Mouse (Mus musculus): ENCODE measurements around the gene Alg11. TPM values are rescaled to one million over a fixed set of nuclear protein-coding genes. Genes with fewer than 3 reads are reported as not detected.
A peak's percentile ranks its signal among the peaks of the same experiment; 100 is the strongest.

Gene Alg11
- 15.1 and 15.5 TPM in 2 replicates for polyA plus RNA-seq (2012; rRNA removed)

DNA sequence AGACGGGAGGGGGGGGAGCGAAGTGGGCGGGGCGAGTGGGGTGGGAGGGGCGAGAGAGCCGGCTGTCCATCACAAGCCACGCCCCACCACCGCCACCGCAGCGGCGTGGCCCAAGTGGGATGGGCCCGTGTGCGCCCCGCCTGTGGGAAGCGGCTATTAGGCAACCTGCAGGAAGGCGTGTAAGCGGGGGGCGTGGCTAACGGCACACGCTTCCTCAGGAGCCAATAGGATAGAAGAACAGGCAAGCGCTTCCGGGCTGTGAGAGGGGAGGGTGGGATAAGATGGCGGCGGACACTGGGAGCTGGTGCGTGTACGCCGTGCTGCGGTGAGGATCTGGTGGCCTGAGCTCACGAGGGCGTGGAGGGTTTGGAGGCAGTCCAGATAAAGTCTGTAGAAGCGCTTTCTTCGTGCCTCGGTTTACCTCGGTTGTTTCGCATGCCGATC is at the start of gene Alg11:
Gene Alg11 (plus strand): TSS at position 276 of the 444 bp plus-strand sequence.
- H3K27ac ChIP-seq (ENCODE audit: insufficient read depth, low read length): peak within 1 kb of the TSS; percentile 26
- no peaks in the 10 kb centered on the region for H3K4me1 ChIP-seq (ENCODE audit: control insufficient read depth, insufficient read depth, low read length)
- H3K4me3 ChIP-seq (replicated peaks; ENCODE audit: insufficient read depth, low read depth, low read length): peak within 1 kb of the TSS; percentile 92
- TF ChIP-seq CTCF (IDR thresholded peaks at IDR 0.05; ENCODE audit: borderline replicate concordance, insufficient read depth, low read depth, low read length) (no peak), POLR2A (IDR thresholded peaks at IDR 0.05; ENCODE audit: borderline replicate concordance, insufficient read depth, low read length) (peak; percentile 98)
- H3K27me3 ChIP-seq (ENCODE audit: control insufficient read depth, insufficient read depth, low read length): no peaks in the 10 kb centered on the region
- DNase-seq: peak; percentile 94 to 98
- under 1% methylated on average over 35 of the region's 36 CpGs for WGBS

DNA sequence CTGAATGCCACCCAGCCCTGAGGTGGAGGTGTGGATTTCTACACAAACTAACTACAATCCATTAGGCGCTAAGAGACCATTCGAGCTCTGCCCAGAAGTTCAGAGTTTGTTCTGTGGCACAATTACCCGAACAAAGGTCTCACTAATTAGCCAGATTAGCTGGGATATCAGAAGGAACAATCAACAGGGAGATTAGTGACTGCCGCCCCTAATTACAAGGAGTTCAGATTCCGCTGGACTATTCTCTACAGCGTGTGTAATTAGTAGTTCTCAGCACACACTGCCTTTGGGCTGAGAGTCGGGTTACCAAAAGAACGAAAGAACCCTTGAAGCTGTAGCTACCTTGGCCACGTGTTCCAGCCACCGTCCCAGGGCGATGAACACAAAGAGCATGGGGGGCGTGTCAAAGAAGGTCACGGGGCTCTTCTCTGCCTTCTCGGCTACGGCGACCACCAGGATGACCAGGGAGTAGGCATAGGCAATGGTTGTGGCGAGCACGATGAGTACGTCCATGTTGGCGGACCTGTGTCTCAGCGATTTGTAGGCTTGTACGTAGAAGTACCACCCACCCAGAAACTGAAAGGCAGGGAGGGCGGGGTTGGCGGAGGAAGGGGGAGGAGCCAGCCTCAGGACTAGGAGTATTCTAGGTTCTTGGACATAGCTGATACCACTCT is 47.4 kb upstream of the Alg11 start:
- no peak overlapping the region for H3K27ac ChIP-seq (ENCODE audit: insufficient read depth, low read length)
- WGBS: 83% methylated on average over 24 of the region's 24 CpGs
- H3K4me1 ChIP-seq (ENCODE audit: control insufficient read depth, insufficient read depth, low read length): no peaks in the 10 kb centered on the region
- H3K4me3 ChIP-seq (replicated peaks; ENCODE audit: insufficient read depth, low read depth, low read length): no peak overlapping the region
- no peak for DNase-seq
- H3K27me3 ChIP-seq (ENCODE audit: control insufficient read depth, insufficient read depth, low read length): no peaks in the 10 kb centered on the region
- TF ChIP-seq CTCF (IDR thresholded peaks at IDR 0.05; ENCODE audit: borderline replicate concordance, insufficient read depth, low read depth, low read length) (no peak), POLR2A (IDR thresholded peaks at IDR 0.05; ENCODE audit: borderline replicate concordance, insufficient read depth, low read length) (no peak)

DNA sequence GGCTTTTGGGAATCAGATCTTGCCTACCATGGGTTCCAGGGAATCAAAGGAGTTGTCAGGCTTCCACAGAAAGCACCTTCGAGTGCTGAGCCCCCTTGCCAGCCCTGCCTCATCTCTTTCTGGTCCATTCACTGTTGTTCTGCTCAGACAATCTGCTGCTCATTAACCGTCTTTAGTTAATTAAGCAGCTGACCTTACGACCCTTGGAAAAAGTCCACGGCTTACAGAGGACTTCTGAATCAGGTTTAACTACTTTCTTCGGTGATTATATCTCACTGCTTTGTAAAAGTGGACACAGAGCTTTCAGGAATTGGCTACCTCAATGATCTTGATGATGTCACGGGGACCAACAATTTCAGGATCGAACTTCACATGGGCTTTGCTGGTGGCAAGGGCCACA is 42.8 kb upstream of the Alg11 start:
- no peak for DNase-seq
- H3K27me3 ChIP-seq (ENCODE audit: control insufficient read depth, insufficient read depth, low read length): no peaks in the 10 kb centered on the region
- TF ChIP-seq POLR2A (IDR thresholded peaks at IDR 0.05; ENCODE audit: borderline replicate concordance, insufficient read depth, low read length) (no peak), CTCF (IDR thresholded peaks at IDR 0.05; ENCODE audit: borderline replicate concordance, insufficient read depth, low read depth, low read length) (no peak)
- H3K4me3 ChIP-seq (replicated peaks; ENCODE audit: insufficient read depth, low read depth, low read length): no peak overlapping the region
- WGBS: 60% methylated on average over 7 of the region's 7 CpGs
- H3K4me1 ChIP-seq (ENCODE audit: control insufficient read depth, insufficient read depth, low read length): no peaks in the 10 kb centered on the region
- H3K27ac ChIP-seq (ENCODE audit: insufficient read depth, low read length): no peak overlapping the region

DNA sequence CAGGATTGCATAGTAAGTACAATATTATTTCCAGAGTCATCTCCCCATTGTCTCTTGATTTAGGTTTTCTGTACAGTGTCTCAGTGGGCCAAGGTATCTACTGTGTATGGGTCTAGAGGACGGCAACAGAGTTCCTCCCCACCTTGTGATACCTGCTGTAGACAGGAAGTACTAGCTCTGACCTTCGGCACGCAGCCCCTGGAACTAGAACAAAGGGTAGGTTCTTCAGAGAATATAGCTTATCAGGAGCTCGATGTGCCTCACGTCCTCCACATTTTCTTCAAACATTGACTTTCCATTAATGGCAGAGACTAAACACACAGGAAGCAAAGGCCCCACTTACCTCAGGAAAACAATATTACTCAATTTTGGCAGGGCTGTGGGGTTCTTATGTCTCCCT is 41.0 kb upstream of the Alg11 start:
- DNase-seq: no peak
- no peak overlapping the region for H3K4me3 ChIP-seq (replicated peaks; ENCODE audit: insufficient read depth, low read depth, low read length)
- TF ChIP-seq CTCF (IDR thresholded peaks at IDR 0.05; ENCODE audit: borderline replicate concordance, insufficient read depth, low read depth, low read length) (no peak), POLR2A (IDR thresholded peaks at IDR 0.05; ENCODE audit: borderline replicate concordance, insufficient read depth, low read length) (no peak)
- H3K27ac ChIP-seq (ENCODE audit: insufficient read depth, low read length): no peak overlapping the region
- H3K27me3 ChIP-seq (ENCODE audit: control insufficient read depth, insufficient read depth, low read length): no peaks in the 10 kb centered on the region
- no peaks in the 10 kb centered on the region for H3K4me1 ChIP-seq (ENCODE audit: control insufficient read depth, insufficient read depth, low read length)
- 91% methylated on average over 5 of the region's 5 CpGs for WGBS

GRCm38 (mm10) chr8:22022244-22022643 is 38.3 kb upstream of the Alg11 start:
- TF ChIP-seq CTCF (IDR thresholded peaks at IDR 0.05; ENCODE audit: borderline replicate concordance, insufficient read depth, low read depth, low read length) (no peak), POLR2A (IDR thresholded peaks at IDR 0.05; ENCODE audit: borderline replicate concordance, insufficient read depth, low read length) (no peak)
- H3K27ac ChIP-seq (ENCODE audit: insufficient read depth, low read length): no peak overlapping the region
- H3K4me3 ChIP-seq (replicated peaks; ENCODE audit: insufficient read depth, low read depth, low read length): no peak overlapping the region
- H3K4me1 ChIP-seq (ENCODE audit: control insufficient read depth, insufficient read depth, low read length): no peaks in the 10 kb centered on the region
- 54% methylated on average over 7 of the region's 7 CpGs for WGBS
- H3K27me3 ChIP-seq (ENCODE audit: control insufficient read depth, insufficient read depth, low read length): no peaks in the 10 kb centered on the region
- no peak for DNase-seq

DNA sequence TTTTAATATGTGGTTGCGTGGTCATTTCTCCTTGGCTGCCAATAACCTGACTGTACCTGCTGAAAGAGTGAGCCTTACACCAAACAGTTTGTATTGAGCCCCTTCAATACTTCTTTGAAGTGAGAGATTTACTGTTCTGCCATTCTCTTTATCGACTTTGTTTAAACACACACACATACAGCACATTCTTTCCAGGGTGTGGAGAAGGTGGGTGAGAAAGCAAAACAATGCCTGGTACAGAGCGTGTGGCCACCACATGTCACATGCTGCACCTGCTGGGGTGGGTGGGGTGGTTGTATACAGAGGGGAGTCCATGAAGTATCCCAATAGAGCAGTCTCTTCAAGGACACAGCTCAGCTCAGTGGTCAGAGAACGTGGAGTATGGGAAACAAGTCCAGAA is 35.3 kb upstream of the Alg11 start:
- TF ChIP-seq CTCF (IDR thresholded peaks at IDR 0.05; ENCODE audit: borderline replicate concordance, insufficient read depth, low read depth, low read length) (no peak), POLR2A (IDR thresholded peaks at IDR 0.05; ENCODE audit: borderline replicate concordance, insufficient read depth, low read length) (no peak)
- no peaks in the 10 kb centered on the region for H3K4me1 ChIP-seq (ENCODE audit: control insufficient read depth, insufficient read depth, low read length)
- no peak for DNase-seq
- H3K4me3 ChIP-seq (replicated peaks; ENCODE audit: insufficient read depth, low read depth, low read length): no peak overlapping the region
- H3K27me3 ChIP-seq (ENCODE audit: control insufficient read depth, insufficient read depth, low read length): no peaks in the 10 kb centered on the region
- no peak overlapping the region for H3K27ac ChIP-seq (ENCODE audit: insufficient read depth, low read length)
- 79% methylated on average over 4 of the region's 4 CpGs for WGBS

GRCm38 (mm10) chr8:22028973-22029372 is 31.5 kb upstream of the Alg11 start:
- H3K27ac ChIP-seq (ENCODE audit: insufficient read depth, low read length): no peak overlapping the region
- no peak overlapping the region for H3K4me3 ChIP-seq (replicated peaks; ENCODE audit: insufficient read depth, low read depth, low read length)
- H3K4me1 ChIP-seq (ENCODE audit: control insufficient read depth, insufficient read depth, low read length): no peaks in the 10 kb centered on the region
- 87% methylated on average over 3 of the region's 3 CpGs for WGBS
- 0 out of 2 replicates have a peak, but pooled peaks have one; percentile 10 for TF ChIP-seq CTCF (IDR thresholded peaks at IDR 0.05; ENCODE audit: borderline replicate concordance, insufficient read depth, low read depth, low read length)
- TF ChIP-seq POLR2A (IDR thresholded peaks at IDR 0.05; ENCODE audit: borderline replicate concordance, insufficient read depth, low read length): no peak
- no peaks in the 10 kb centered on the region for H3K27me3 ChIP-seq (ENCODE audit: control insufficient read depth, insufficient read depth, low read length)
- DNase-seq: no peak

- Histone ChIP-seq H3K4me1 (ENCODE audit: control insufficient read depth, insufficient read depth, low read length) (no peaks in the 10 kb centered on the region), H3K27ac (ENCODE audit: insufficient read depth, low read length) (no peak overlapping the region), H3K27me3 (ENCODE audit: control insufficient read depth, insufficient read depth, low read length) (no peaks in the 10 kb centered on the region), H3K4me3 (replicated peaks; ENCODE audit: insufficient read depth, low read depth, low read length) (no peak overlapping the region)
- DNase-seq: no peak
- TF ChIP-seq CTCF (IDR thresholded peaks at IDR 0.05; ENCODE audit: borderline replicate concordance, insufficient read depth, low read depth, low read length) (no peak), POLR2A (IDR thresholded peaks at IDR 0.05; ENCODE audit: borderline replicate concordance, insufficient read depth, low read length) (no peak)
- WGBS: 86% methylated on average over 3 of the region's 3 CpGs
These were observed 29.5 kb upstream of the Alg11 start for GRCm38 (mm10) chr8:22030990-22031389.

Data from cerebellum, adult 2 months (tissue).